Mouse (Mus musculus) thymus, adult 2 months (tissue): ENCODE results near the gene Rnf186.

Experiments
- CTCF ChIP-seq: fragments of 200-500 bp; IDR thresholded peaks from 2 replicates; pipeline ENCODE4 v1.5.1; 2012; ENCODE audit warnings: mild to moderate bottlenecking, control low read depth, low read length, moderate library complexity, borderline replicate concordance; ENCODE audit not compliant: control insufficient read depth, poor library complexity, insufficient read depth; ENCODE audit errors: extremely low read depth
- POLR2A ChIP-seq: fragments of 200-500 bp; IDR thresholded peaks from 2 replicates; pipeline ENCODE4 v1.6.1; 2012; ENCODE audit warnings: mild to moderate bottlenecking, low read length, control low read depth, moderate library complexity; ENCODE audit not compliant: control insufficient read depth, poor library complexity, insufficient read depth; ENCODE audit errors: extremely low read depth

DNA sequence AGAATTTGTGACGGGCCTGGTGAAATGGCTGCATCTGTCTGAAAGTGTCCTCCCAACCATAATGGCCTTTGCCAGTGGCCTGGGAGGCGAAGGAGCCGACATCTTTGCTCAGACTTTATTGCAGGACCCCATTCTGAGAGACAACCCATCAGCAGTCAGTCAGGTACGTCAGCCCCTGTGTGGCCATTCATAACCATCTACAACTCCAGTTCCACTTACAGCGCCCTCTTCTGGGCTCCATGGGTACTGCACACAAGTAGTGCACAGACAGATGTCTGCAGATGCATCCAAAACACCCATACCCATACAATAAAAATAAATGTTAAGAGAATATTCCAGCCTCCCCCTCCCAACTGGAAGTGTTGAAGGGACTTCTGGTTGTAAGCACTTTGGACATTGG, 29.5 kb downstream of the Rnf186 start:
- TF ChIP-seq POLR2A, result no peak
- peak; percentile 64; the same call in 1 of the 2 replicates for TF ChIP-seq CTCF
